Mouse (Mus musculus) gastrocnemius, postnatal 10 days (tissue): ENCODE data around the gene Atp5c1. TPM values are rescaled to one million over a fixed set of nuclear protein-coding genes. Genes with fewer than 3 reads are reported as not detected.

Experiments used
- DNase-seq: peaks from one replicate; pipeline ENCODE4 v3.0.0; 2021; ENCODE audit warnings: mixed read lengths
- long read RNA-seq, 2 experiments: library from polyadenylated mRNA; stranded (forward); transcript quantifications; one replicate each; pipeline ENCODE4 v2.0.0; 2021
- total RNA-seq, 2 experiments: library from RNA; stranded (reverse); gene quantifications; 2 replicates each; pipeline ENCODE4 v1.2.3; 2021

The Atp5c1 gene
- 100 to 1,000 TPM; 647 to 734 TPM for total RNA-seq
- long read RNA-seq, experiment 1, transcript Atp5c1-201 (9 exons, 1,060 nt): major isoform, 638 of 721 reads
- long read RNA-seq, experiment 1, transcript Atp5c1-203 (10 exons, 1,166 nt): minor isoform, 39 of 721 reads
- long read RNA-seq, experiment 1, partial matches to known transcripts: 29 of 721 reads
- long read RNA-seq, experiment 1, other reads (novel, unspliced or antisense): 15 of 721 reads
- long read RNA-seq, experiment 2, transcript Atp5c1-201 (9 exons, 1,060 nt): major isoform, 794 of 862 reads
- long read RNA-seq, experiment 2, transcript Atp5c1-203 (10 exons, 1,166 nt): minor isoform, 29 of 862 reads
- long read RNA-seq, experiment 2, partial matches to known transcripts: 27 of 862 reads
- long read RNA-seq, experiment 2, other reads (novel, unspliced or antisense): 12 of 862 reads

GRCm38 (mm10) chr2:10080310-10081010, at the start of gene Atp5c1, which contains the start of gene Kin:
Gene Atp5c1, minus strand, starts transcription at chr2:10080510.
Gene Kin, plus strand, starts transcription at chr2:10080593.
- DNase-seq: peak; percentile 97

GRCm38 (mm10) chr2:10128571-10128970, 48.3 kb upstream of the Atp5c1 start:
- DNase-seq: no peak

- DNase-seq: no peak
Observed at GRCm38 (mm10) chr2:10127471-10127870, 47.2 kb upstream of the Atp5c1 start.

GRCm38 (mm10) chr2:10126122-10126521, 45.8 kb upstream of the Atp5c1 start:
- DNase-seq: no peak

GRCm38 (mm10) chr2:10121826-10122225, 41.5 kb upstream of the Atp5c1 start:
- DNase-seq: no peak

DNA sequence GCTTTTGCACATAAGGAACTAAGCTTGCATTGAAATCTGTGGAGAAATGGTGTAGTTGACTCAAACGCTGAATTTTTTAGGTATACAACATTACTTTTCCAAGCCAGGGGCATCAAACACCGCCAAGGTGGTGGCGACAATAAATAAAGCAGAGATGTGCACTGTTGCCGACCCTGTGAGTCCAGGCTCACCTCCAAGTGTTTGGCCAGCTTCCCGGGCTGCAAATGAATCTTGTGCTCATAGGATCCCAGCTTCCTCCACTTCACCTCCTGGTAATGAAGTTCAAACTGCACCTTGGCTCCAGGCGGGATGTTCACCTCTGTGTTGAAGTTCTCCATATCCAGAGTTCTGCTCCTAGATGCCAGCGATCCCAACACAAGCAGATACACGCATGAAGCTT, 39.0 kb upstream of the Atp5c1 start:
- no peak for DNase-seq

- no peak for DNase-seq
Observed at GRCm38 (mm10) chr2:10118751-10119150, 38.4 kb upstream of the Atp5c1 start.

GRCm38 (mm10) chr2:10108535-10109189, 28.4 kb upstream of the Atp5c1 start:
- no peak for DNase-seq

GRCm38 (mm10) chr2:10101180-10101579, 20.9 kb upstream of the Atp5c1 start:
- DNase-seq: peak; percentile 47

DNA sequence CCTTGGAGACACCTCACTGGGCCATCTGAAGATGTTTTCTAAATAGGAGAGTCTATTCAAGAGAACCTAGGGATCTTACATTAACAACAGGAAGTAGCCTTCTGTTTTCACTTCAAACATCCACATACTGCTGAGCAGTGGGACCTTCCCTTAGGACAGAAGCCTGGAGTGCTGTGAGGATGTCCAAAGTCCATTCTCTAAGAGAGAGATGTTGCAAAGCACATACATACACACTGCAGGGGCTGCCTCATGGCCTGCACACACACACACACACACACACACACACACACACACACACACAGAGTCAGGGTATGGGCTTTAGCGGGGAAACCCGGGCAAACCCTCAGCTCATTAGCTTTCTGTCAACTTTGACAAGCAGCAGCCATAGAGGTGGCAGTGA, 20.2 kb upstream of the Atp5c1 start:
- no peak for DNase-seq

DNA sequence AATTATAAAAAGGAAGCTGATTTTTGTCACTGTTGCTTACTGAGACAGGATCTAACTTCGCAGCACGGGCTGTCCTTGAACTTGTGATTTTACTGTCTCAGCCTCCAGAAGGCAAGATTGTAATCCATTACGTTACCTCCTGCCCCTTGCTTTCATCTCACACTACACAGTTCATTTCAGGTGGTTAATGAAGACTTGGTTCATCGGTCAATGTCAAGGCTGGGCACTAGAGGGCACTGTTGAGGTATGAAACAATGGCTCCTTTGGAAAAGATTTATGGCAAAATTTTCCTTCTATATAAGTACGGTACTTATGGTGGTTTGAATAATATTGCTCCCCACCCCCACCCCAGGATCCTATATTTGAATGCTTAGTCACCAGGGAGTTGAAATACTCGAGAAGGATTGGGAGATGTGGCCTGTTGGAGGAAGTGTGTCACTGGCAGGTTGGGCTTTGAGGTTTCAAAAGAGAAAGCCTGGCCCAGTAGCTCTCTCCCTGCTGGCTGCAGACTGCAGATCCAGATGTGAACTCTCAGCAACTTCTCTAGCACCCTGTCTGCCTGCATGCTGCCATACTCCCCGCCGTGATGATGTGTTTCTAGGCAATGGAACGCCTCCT, 18.4 kb upstream of the Atp5c1 start:
- DNase-seq: peak; percentile 48

GRCm38 (mm10) chr2:10094327-10095100, 14.2 kb upstream of the Atp5c1 start:
- DNase-seq: no peak

DNA sequence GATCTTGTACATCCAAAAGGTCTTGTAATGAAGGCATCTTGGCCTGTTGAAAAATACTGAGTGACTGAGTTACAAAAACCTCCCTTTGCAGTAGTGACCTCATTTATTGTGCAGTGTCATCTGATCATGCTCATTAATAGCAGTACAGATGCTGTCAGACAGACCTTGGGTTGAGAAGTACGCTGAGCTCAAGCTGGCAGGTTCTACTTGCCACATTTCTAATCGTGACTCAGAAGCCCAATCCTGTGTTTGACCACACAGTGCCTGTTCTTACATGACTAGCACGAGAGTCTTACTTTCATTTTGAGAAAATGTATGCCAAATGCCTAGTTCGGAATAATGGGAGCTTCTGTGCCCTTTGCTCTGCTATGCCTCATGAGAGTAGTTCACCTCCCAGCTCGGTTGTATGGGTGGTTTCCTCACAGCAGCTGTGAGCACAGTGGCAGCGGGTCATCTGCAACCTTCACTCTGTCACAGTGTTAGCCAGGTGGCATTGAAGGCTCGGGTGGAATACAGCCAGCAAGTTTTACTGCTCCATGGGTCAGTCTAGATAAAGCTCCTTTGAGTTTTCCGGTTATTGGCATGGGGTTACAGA, 7.0 kb upstream of the Atp5c1 start:
- DNase-seq: no peak

DNA sequence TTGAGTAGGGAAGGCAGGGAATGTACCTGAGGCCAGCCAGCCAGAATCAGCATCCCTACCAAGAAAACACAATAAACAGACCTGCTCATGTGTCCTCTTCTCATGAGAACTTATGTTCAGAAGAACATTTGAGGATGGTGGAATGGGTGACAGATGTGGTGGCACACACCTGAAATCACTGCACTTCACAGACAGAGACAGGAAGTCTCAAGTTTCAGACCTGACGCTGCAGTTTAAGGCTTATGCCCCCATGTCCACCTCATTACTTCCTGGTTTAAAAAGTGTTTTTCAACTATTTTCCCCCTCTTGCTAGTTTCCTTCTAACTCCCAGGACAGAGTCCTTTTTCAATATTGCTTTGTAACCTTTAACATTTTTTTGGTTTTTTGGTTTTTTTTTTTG, 2.4 kb upstream of the Atp5c1 start:
- DNase-seq: no peak

- DNase-seq: no peak
Observed at GRCm38 (mm10) chr2:10081453-10082080, 1.3 kb upstream of the Atp5c1 start.

DNA sequence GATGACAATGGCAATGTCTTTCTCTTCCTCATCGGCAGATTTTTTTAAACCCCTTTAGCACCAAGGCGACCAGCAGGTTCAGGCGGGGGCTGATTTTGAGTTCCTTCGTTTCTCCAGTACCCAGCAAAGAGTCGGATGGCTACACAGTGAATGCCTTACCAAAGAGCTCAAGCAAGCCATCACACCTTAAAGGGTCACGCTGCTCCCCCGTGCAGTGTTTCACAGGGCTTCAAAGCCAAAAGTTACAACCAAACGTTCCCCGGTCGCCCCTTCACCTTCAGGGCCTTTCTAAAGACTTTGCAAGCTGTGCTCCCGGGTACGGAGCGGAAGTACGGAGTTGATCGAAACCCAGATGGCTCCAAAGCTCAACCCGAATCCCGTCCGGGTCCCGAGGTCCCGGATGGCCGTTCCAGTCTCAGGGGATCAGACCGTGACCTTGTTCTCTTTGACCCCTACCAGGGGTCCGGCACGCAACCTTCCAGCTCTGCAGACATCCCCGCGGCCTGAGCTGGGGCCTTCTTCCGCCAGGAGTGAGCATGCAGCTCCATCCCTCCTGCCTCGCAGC, 483 bp downstream of the Atp5c1 start:
- DNase-seq: no peak

- DNase-seq: no peak
Observed at GRCm38 (mm10) chr2:10076675-10077074, 3.6 kb downstream of the Atp5c1 start.

DNA sequence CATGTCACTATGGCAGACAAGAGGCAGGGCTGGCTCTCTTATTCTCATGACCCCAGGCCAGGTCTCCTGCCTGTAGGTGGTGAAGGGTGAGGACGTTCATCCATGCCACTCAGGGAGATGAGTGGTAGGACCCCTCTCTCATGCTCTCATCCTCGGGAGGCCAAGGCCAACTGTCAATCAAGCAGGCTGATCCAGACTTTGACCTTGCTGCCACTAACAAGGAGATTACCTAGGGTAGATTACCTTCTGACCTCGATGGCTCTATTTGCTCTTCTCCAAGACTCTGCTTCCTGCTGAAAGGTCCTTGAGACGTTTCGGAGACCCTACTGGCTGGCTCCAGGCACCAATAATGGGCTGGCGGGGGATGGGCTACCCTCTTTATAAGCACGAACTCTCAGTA, 5.8 kb downstream of the Atp5c1 start:
- DNase-seq: no peak

DNA sequence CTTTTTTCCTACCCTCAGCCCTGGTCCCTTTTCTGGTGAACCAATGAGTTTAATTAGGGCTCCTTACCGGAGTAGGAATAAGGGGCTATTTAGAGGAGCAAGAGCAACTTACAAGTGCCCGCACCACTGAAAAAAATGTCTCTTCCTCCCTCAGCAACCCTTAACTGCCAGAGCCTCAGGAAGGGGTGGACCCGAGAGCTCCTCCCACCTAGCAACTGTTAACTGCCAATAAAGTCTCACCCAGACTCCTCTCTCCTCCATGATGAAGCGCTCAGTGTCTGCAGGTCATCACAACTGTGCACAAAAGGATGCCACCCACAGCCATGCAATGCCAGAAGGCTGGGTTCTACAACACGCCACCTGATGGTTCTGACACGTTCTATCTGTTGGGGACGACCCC, 8.6 kb downstream of the Atp5c1 start:
- DNase-seq: no peak

GRCm38 (mm10) chr2:10058836-10059235, 21.5 kb downstream of the Atp5c1 start:
- no peak for DNase-seq

DNA sequence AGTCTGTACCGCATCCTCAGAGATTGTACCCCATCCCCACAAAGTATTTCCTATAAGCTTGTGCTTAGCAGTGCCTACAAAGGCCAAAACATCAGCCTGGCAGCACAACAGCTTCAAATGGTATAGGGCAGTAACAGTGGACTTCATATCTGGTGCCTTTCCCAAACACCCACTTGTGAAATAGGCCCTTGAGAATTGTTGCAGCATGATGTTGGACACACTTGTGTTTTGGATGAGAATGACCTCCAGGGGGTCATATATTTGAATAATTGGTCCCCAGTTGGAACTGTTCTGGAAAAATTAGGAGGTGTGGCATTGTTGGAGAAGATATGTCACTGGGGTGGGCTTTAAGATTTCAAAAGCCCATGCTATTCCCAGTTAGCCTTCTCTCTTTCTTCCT, 28.3 kb downstream of the Atp5c1 start:
- no peak for DNase-seq
